Mouse (Mus musculus): ENCODE results near the gene Mark2.

DNA sequence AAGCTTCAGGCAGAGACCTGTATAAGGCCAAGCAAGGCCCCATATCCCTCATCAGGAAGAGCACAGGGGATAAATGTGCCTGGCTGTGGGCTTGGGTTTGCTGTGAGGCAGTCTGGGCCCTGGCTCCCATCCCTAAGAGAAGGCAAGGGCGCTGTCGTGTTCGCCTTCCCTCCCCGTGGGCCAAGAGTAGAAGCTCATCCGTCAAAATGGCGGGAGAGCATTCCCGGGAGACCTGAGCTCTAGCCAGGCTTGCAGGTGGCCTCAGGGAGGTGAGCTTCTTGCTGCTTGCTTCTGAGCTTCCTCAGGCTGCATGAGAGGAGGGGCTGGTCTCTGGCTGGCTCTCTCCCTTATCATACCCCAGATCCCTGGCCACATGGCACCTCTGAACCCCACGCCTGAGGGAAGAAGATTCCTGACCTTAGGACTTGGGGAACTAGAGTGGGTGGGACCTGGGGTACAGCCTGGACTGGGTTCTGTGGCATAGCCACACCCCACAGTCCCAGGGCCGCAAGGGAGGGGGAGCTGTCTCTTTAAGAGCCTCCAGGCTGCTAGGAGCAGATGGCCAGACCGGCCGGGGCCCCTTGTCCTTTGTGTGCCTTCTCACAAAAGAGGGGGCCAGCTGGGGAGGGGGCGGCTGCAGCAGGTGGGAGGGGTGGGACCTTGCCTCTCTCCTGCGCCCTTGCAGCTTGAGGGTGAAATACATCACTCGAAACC is 76.0 kb downstream of the Mark2 start:
- TF ChIP-seq CTCF (IDR thresholded peaks at IDR 0.05; ENCODE audit: insufficient read depth, low read depth, low read length) (no peak), POLR2A (IDR thresholded peaks at IDR 0.05; ENCODE audit: insufficient read depth, low read depth, low read length) (no peak)

Data from olfactory bulb, adult 2 months (tissue).